Mouse (Mus musculus) layer of hippocampus, adult 2 months (tissue): ENCODE data around the gene Asic2. TPM values are rescaled to one million over a fixed set of nuclear protein-coding genes. Genes with fewer than 3 reads are reported as not detected.
"Not testable (repeated sequence)": the region's sequence is repeated elsewhere in the genome, so short reads cannot be mapped to it uniquely, and the experiment has no call there.

Source experiments
- DNase-seq, 2 experiments: peaks; one replicate each; pipeline ENCODE4 v3.0.0; 2022; ENCODE audit warnings: low spot score in 2 of 2
- H3K27ac ChIP-seq: fragments of 200-600 bp; 2 replicates; pipeline ENCODE4 v1.8.1; 2022
- H3K4me3 ChIP-seq: fragments of 200-600 bp; 2 replicates; pipeline ENCODE4 v1.8.1; 2022; ENCODE audit warnings: mild to moderate bottlenecking
- CTCF ChIP-seq: fragments of 200-600 bp; conservative IDR thresholded peaks from 2 replicates; pipeline ENCODE4 v1.8.1; 2022; ENCODE audit warnings: antibody characterized with exemption, mild to moderate bottlenecking, moderate library complexity
- total RNA-seq, 2 experiments: library from RNA; stranded (reverse); gene quantifications; 2 replicates each; pipeline ENCODE4 v1.2.3; 2021

Asic2 gene
- total RNA-seq, 2 experiments from 2014 or later: 58.5 to 65.6 TPM

DNA sequence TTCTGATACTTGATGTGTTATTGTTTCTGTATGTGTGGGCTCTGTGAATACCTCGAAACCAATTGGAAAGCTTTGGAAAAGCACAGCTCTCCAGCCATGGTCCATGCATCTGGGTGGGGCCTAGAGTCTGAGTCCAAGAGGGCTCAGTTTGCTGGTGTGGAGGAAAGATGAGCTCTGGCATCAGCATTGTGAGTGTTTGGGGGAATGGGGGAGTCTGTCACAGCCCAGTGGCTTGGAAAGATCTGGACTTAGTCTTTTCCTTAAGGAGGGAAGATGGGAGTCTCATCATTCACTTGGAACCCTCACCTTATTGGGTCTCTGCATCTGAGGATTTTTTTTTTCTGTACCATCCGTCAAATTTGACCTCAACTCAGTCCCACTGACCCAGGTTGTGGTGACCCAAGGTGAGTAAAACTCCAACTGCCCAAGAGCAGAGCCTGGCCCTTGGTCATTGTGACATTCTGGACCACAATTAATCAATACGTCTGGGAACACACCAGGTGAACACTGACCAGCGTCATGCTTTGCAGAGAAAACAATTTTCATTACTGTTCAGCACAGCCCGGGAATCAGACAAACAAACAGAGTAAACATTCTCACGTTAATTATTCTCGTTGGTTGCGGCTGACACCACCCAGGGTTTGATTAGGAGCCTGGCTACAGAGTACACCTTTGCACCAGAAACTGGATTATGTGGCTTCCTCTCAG lies 594.1 kb downstream of the Asic2 start:
- Histone ChIP-seq H3K4me3 (no peak overlapping the region), H3K27ac (no peak overlapping the region)
- DNase-seq: no peak
- no peak for TF ChIP-seq CTCF

DNA sequence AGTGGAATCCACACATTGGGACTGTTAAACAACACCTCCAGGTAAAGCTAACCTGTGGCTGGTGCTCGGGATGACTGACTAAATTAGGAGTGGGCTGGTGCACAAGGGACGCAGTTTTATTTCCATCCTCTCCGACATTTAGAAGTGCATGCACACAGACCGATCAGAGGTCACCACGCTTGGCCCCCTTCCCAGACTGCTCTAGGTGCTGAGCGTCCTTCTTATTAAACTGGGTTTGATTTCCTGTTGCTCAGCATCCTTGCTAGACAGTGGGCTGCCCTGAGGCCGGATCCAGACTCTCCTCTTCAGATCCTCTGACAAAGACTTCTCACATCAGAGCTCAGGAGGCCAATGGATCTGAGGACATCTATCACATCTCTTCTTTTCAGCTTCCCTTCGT lies 596.7 kb downstream of the Asic2 start:
- no peak overlapping the region for H3K4me3 ChIP-seq
- TF ChIP-seq CTCF: no peak
- no peak overlapping the region for H3K27ac ChIP-seq
- DNase-seq: no peak

DNA sequence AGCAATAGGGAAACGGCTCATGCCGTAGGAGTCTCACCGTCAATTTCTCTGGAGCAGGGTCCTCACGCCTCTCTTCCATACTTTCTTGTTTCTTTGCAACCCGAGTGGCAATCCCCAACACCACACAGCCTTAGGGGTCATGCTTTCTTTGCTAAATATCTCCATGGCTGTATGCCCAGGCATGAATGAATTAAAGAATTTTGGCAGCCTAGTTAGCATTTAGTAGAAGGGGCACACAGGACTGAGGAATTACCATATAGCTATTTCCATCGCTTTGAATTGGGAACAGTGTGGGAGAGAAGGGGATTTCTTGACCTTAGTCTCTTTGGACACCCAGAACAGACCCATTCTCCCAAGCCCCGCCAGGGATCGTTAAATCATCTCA lies 597.8 kb downstream of the Asic2 start:
- no peak overlapping the region for H3K27ac ChIP-seq
- TF ChIP-seq CTCF: no peak
- no peak for DNase-seq
- H3K4me3 ChIP-seq: no peak overlapping the region

DNA sequence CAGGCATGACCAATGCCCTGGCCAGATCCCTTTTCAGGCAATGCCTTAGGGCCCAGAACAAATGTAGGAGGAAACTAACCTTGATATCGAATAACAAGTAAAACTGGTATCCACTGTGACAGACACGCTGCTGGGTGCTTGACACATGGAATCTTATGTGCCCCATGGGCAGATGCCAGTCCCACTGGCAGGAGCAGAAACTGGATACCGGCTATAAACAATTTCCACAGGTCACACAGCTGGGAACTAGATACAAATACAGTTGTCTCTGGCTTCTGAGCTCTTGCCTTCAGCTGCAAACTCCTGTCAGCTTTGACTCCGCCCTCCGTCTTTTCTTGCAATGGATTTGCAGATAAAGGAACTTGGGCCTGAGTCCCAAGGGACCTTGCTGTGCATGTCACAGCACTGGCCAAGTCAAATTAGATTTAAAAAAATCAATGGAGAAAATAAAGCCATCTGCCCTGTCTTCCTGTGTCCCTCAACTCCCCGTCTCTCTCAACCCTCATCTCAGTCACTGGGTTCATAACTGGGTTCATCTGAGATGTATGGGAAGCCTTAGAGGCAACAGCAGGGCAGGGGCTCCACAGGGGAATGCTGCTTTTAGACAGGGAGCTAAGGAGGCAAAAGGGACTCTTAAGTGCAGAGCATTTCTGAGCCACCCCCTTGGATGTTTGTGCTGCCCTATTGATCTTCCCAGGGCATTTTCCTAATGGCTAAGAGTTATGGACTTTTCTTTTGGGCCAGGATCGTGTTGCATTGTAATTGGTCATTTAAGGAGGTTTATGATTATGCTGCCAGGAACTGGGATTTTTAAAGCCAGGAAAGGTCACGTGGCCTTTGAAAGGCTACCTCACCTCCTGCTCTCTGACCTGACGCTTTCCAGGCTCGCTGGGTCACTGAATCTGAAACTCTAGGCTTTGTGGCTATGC lies 598.5 kb downstream of the Asic2 start:
- Histone ChIP-seq H3K4me3 (no peak overlapping the region), H3K27ac (no peak overlapping the region)
- no peak for TF ChIP-seq CTCF
- DNase-seq: no peak

DNA sequence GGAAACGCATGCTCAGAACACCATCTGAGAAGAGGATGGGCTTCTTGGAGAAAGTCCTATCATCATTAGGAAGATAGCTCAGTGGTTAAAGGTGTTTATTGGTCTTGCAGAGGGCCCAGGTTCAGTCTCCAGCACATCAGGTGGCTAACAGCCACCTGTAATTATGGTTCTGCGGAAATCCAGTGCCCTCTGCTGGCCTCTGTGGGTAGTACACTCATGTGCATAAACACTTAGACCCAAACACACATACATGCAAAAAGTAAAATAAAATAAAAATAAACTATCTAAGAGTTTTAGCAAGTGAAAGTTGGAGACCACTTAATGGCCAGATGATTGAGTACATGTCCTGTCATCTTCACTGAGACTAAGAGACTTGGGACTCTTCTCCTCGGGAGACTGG lies 603.8 kb downstream of the Asic2 start:
- no peak overlapping the region for H3K27ac ChIP-seq
- peak; percentile 57 for TF ChIP-seq CTCF
- no peak for DNase-seq
- no peak overlapping the region for H3K4me3 ChIP-seq

DNA sequence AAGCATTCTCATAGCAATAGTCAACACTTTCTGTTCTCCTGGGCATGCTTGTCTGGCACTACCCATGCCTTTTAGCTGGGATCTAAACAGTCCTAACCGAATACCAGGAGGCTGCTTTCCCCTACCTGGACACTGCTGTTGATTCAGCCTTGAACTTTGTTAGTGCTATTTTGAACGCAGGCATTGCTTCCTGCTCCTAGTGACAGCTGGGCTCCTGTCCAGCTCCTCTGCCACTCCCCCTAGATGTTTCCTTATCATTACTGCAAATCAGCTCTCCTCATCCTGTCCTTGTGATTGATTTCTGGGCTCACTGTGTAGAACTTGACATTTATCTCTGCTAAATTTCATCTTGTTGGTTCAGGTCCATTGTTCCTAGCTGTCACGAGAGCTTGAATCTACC lies 605.8 kb downstream of the Asic2 start:
- Histone ChIP-seq H3K4me3 (no peak overlapping the region), H3K27ac (no peak overlapping the region)
- no peak for DNase-seq
- TF ChIP-seq CTCF: no peak

DNA sequence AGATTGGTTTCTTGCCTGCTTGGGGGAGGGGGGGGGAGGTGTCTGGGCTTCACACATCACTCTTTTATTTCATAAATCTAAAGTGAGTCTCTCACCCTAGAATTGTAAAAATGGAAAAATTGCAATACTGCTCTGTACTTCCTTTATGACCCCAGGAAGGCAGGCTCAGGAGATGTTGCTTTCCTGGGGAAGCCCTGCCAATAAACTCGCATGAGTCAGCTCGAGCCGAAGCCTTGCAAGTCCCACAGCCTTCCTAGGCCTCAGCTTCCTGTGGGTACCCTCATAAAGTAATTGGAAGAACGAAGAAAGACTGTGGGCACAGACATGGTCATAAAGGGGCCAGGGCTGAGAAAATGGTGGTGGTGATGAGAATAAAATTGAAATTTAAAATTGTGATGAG lies 607.2 kb downstream of the Asic2 start:
- Histone ChIP-seq H3K4me3 (no peak overlapping the region), H3K27ac (no peak overlapping the region)
- no peak for TF ChIP-seq CTCF
- DNase-seq: no peak

DNA sequence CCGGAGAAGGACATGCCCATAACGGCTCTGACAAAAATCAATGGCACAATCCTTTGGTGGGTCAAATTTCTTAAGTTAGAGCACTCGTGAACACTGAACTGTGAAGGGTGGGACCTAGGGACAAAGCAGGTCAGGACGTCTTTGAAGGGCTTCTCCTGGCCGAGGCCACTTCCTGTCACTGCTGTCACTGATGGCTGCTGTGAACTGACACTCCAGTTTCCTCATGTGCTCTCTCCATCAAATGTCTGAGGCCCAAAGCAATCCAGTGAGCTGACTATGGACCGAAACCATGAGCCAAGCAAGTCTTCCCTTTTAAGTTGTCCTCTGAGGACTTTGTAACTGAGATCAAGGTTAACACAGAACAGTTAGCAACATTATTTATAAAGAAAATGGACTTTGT lies 617.8 kb downstream of the Asic2 start:
- H3K27ac ChIP-seq, DNase-seq, H3K4me3 ChIP-seq: not testable (repeated sequence)

DNA sequence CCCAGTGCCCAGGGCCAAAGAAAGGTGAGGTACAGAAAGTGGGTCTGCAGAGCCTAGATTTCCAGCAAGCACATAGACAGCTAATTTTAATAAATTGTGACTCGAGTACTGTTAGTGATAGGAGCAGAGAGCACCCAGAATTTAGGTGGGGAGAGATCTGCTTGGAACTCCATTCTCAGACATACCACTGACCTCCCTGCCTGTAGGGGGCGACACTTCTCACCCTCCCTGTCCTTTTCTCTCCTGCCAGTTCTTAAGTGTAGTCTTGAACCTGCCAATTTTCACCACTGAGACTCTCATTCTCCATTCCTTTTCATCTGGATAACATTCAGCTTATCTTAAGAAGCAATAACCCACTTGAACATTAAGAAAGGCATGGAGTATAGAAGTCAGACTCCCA lies 636.3 kb downstream of the Asic2 start:
- no peak overlapping the region for H3K4me3 ChIP-seq
- DNase-seq: no peak
- TF ChIP-seq CTCF: peak; percentile 48
- no peak overlapping the region for H3K27ac ChIP-seq

DNA sequence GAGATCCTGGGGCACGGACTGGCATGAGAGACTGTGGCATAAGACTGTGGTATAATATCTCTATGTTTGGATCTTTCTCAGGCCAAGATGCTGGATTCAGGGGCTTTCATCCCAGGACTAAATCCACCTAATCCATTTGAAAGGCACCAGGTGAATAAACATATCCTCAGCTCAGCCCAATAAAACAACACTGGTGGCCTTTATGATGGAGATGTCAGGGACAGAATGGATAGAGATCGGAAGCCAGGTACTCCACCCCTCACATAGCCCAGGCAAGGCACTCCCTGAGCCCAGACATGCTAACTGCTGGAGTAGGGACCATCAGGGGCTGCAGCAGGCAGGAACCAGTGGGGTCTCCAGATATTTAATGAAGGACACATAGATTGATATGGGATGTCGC lies 637.3 kb downstream of the Asic2 start:
- TF ChIP-seq CTCF: no peak

DNA sequence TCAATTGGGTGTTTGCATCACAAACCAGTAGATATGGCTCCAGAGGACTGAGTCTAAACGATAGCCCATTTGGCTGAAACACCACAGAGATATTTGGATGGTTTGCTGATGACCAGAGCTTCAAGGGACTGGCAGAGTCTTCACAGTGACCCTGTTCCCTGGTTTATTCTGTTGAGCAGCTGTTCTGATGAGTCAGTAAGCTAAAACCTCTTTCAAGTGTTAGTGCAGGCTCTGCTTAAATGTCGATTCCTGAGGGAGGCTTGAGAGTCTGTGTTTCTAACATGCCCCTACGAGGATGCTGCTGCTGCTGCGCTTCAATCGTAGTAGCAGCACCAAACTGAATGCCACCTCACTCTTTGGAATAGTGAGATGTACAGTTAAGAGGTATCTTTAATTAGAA lies 640.2 kb downstream of the Asic2 start:
- DNase-seq: no peak
- no peak overlapping the region for H3K27ac ChIP-seq
- H3K4me3 ChIP-seq: no peak overlapping the region
- TF ChIP-seq CTCF: no peak

More for the DNA sequence above, 637.3 kb downstream of the Asic2 start:
- no peak for DNase-seq
- no peak overlapping the region for H3K27ac ChIP-seq
- no peak overlapping the region for H3K4me3 ChIP-seq

DNA sequence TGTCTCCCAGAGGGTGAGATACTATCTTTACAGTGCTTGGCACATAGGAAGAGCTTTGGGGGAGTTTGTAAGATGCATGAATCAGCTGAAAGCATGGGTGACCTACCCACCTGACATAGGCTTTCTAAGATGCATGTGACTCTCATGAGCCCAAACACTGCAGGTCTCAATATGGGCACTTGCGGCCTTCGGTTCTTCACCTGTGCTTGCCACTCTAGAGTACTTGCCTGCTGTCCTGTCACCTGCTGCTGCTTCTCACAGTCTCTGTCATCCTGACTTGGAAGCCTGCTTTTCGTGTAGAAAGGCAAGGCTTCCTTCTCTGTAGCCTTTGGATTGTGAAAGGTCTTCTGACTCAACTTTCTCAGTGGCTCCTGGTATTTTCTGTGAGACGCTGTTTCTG lies 645.1 kb downstream of the Asic2 start:
- Histone ChIP-seq H3K4me3 (no peak overlapping the region), H3K27ac (no peak overlapping the region)
- no peak for DNase-seq
- no peak for TF ChIP-seq CTCF

DNA sequence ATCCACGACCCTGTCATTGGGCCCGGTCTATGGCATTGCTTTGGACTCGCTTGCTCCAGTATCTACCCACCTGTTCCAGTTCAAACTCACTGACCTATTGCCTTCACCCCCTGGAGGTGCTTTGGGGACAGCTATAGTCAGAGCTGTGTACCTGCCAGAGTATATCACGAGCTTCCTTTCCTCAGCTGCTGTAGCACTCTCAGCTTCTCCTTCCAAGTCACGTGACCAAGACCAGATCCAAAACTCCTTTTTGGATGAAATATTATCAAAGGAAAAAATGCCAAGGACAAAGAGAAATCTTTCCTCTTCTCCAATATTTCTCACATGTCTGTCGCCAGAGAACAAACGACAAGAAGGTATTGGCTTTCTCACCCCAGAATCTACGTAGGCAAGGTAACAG lies 645.8 kb downstream of the Asic2 start:
- DNase-seq: no peak
- no peak overlapping the region for H3K4me3 ChIP-seq
- no peak for TF ChIP-seq CTCF
- H3K27ac ChIP-seq: no peak overlapping the region

DNA sequence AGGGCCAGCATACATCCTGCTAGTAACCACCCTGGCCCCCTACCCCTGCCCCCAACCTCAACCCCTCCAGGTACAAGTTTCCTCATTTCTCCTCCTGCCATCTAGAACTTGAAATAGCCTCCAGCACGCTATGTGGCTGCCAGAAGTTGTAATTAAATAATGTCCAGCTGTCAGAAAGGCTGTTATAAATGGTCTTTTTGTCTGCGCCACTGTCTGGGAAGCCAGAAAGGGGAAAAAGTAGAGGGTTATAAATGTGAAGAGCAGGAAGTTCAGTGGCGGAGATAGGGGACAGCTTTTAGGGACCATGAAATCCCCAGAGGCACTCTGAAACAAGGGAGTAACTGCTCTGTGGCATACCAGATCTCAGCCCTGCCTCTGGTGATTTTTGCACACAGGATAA lies 678.2 kb downstream of the Asic2 start:
- TF ChIP-seq CTCF: no peak
- DNase-seq: no peak
- H3K4me3 ChIP-seq: no peak overlapping the region
- H3K27ac ChIP-seq: no peak overlapping the region
